Mouse (Mus musculus) embryonic facial prominence, embryonic 11.5 days (tissue): ENCODE results near the gene Brix1. TPM values are rescaled to one million over a fixed set of nuclear protein-coding genes. Genes with fewer than 3 reads are reported as not detected.

Source experiments
- ATAC-seq: fragments of 200-750 bp; cut with Nextera tagmentation; replicated peaks from 2 replicates; pipeline ENCODE4 v1.8.0; 2017; ENCODE audit warnings: low read depth; ENCODE audit not compliant: insufficient number of reproducible peaks, low FRiP score, low TSS enrichment
- DNase-seq: peaks from one replicate; pipeline ENCODE4 v3.0.0-alpha.2; 2015; ENCODE audit warnings: low spot score
- H3K27ac ChIP-seq: fragments of 300-500 bp; sonication (generic); replicated peaks from 2 replicates; pipeline ENCODE4 v1.5.1; 2014; ENCODE audit warnings: mild to moderate bottlenecking, low read depth, low read length, control low read depth
- H3K27me3 ChIP-seq: fragments of 300-500 bp; sonication (generic); 2 replicates; pipeline ENCODE4 v1.6.1; 2014; ENCODE audit warnings: mild to moderate bottlenecking, low read length, moderate library complexity, mixed read lengths; ENCODE audit not compliant: control insufficient read depth, insufficient read depth
- H3K36me3 ChIP-seq: fragments of 300-500 bp; sonication (generic); replicated peaks from 2 replicates; pipeline ENCODE4 v1.6.1; 2014; ENCODE audit warnings: low read depth, mild to moderate bottlenecking, low read length, moderate library complexity, mixed read lengths; ENCODE audit not compliant: control insufficient read depth, insufficient read depth
- H3K4me1 ChIP-seq: fragments of 300-500 bp; sonication (generic); 2 replicates; pipeline ENCODE4 v1.6.1; 2014; ENCODE audit warnings: low read length, mixed read lengths; ENCODE audit not compliant: control insufficient read depth, insufficient read depth
- H3K4me2 ChIP-seq: fragments of 300-500 bp; sonication (generic); 2 replicates; pipeline ENCODE4 v1.6.1; 2014; ENCODE audit warnings: low read depth, mild to moderate bottlenecking, control low read depth, low read length, moderate library complexity
- H3K4me3 ChIP-seq: fragments of 300-500 bp; sonication (generic); 2 replicates; pipeline ENCODE4 v1.5.1; 2014; ENCODE audit warnings: low read depth, low read length, control low read depth
- H3K9ac ChIP-seq: fragments of 300-500 bp; sonication (generic); replicated peaks from 2 replicates; pipeline ENCODE4 v1.6.1; 2014; ENCODE audit warnings: mild to moderate bottlenecking, control low read depth, low read length
- H3K9me3 ChIP-seq: fragments of 300-500 bp; sonication (generic); replicated peaks from 2 replicates; pipeline ENCODE4 v1.6.1; 2016; ENCODE audit warnings: mild to moderate bottlenecking, low read length, inconsistent platforms, mixed read lengths; ENCODE audit not compliant: control insufficient read depth
- WGBS: fragments of 180-500 bp; shearing (Covaris S2); extraction: QIAGEN DNeasy Blood & Tissue Kit; methylation state at CpG from one replicate; pipeline ENCODE4 v1.1.7; 2014; 5-methylcytosine and 5-hydroxymethylcytosine counted together
- polyA plus RNA-seq: library from polyadenylated mRNA; unstranded; fragments of >200 nt; fragmentation: Nextera tagmentation; extraction: Ambion mirVana; gene quantifications from 2 replicates; pipeline ENCODE4 v1.2.1, GENCODE M21; 2014

Gene Brix1
- polyA plus RNA-seq, 1 experiment from 2014 or later = 185 TPM

DNA sequence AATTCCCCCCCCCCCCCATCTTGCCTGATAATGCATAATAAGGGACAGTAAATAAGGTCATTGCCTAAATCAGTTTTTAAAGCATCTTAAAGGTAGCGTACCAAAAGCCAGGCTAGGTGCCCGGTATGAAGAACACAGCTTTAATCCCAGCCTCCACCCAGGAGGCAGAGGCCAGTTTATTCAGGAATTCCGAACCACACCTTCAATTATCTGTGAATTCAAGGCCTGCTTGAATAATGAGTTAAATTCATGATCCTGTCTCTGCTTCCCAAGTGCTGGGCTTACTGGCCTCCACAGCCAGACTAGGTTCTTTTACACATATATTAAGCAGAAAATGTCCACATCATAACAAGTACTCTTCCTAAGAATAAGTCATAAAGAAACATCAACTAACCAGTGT, 14.8 kb downstream of the Brix1 start:
- no peak overlapping the region for H3K27ac ChIP-seq
- ATAC-seq (peak; percentile 10), DNase-seq (no peak)
- peak overlapping the region; percentile 84 for H3K4me2 ChIP-seq
- H3K4me3 ChIP-seq = peak overlapping the region; percentile 75
- no peaks in the 10 kb centered on the region for H3K4me1 ChIP-seq
- 16% methylated on average over 3 of the region's 3 CpGs for WGBS
- no peaks in the 10 kb centered on the region for H3K9me3 ChIP-seq
- no peaks in the 10 kb centered on the region for H3K27me3 ChIP-seq
- H3K9ac ChIP-seq = peak overlapping the region; percentile 80
- peaks cover 3% of the 10 kb centered on the region for H3K36me3 ChIP-seq

DNA sequence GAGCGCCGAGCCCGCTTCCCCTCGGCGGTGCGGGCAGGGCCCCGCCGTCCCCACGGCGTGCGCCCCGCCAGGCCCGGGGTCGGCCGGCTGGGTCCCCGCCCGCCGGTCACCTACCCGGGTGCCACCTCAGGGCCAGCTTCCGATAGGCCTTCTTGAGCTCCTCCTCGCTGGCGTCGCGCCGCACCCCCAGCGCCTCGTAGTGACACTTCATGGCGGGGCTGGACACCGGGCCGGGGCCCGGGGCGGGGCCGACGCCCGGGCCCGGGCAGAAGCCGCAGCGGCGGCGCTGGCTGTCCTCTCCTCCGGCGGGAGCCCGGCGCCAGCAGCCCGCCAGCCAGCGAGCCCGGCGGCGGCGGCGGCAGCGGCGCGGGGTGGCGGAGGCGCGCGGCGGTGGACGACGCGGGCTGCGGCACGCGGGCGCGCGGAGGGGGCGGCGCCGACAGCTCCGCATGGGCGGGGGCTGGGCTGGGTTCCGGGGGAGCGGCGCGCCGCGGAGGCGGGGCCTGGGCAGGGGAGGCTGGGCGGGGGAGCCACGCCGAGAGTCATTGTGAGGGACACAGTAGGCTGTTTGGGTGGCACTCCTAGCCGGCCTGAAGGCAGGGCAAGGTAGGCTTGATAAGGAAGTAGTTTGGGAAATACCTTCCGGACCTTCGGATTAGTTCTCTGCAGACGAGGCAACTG, 15.5 kb downstream of the Brix1 start, which contains the start of gene Dnajc21:
TSS of gene Dnajc21 (minus strand) at position 366 of the 681 bp plus-strand sequence.
- no peaks in the 10 kb centered on the region for H3K4me1 ChIP-seq
- no peaks in the 10 kb centered on the region for H3K27me3 ChIP-seq
- peak; percentile 87 for DNase-seq
- peak within 1 kb of the TSS; percentile 84 for H3K4me2 ChIP-seq
- H3K36me3 ChIP-seq = peaks cover 1% of the 10 kb centered on the region
- no peak within 1 kb of the TSS; the same call in 1 of the 2 replicates for H3K27ac ChIP-seq
- H3K9me3 ChIP-seq = no peaks in the 10 kb centered on the region
- ATAC-seq = peak; percentile 92
- WGBS = under 1% methylated on average over 54 of the region's 87 CpGs
- H3K9ac ChIP-seq = peak within 1 kb of the TSS; percentile 80
- peak within 1 kb of the TSS; percentile 75 for H3K4me3 ChIP-seq

DNA sequence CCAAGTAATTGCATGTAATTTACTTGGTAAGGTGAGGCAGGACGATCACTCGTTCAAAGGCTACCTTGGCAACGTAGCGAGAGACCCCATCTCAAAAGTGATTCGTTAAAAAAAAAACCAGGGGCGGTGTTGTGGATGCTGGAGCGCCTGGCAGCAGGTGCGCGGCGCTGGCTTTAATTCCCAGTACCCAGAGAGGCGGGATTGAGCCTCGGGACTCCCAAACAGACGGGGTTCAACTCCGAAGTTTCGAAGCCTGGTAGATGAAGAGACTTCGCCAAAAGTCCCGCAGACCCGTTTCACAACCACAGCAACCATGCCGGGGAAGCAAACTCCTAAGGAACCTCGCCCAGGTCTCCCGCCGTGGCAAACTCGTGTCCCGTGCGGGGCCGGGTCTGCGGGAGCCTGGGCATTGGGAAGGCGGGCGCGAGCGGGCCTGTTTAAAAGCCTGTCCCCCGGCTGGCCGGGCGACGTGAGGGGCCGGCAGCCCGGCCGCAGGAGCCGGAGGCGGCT, 16.1 kb downstream of the Brix1 start:
- peak; percentile 57 for DNase-seq
- H3K9ac ChIP-seq = peak overlapping the region; percentile 80
- no peaks in the 10 kb centered on the region for H3K9me3 ChIP-seq
- no peaks in the 10 kb centered on the region for H3K4me1 ChIP-seq
- H3K4me2 ChIP-seq = peak overlapping the region; percentile 84
- H3K36me3 ChIP-seq = no peaks in the 10 kb centered on the region
- 1% methylated on average over 38 of the region's 40 CpGs for WGBS
- no peak overlapping the region; the same call in 1 of the 2 replicates for H3K27ac ChIP-seq
- H3K4me3 ChIP-seq = peak overlapping the region; percentile 75
- peak; percentile 42 for ATAC-seq
- H3K27me3 ChIP-seq = no peaks in the 10 kb centered on the region

DNA sequence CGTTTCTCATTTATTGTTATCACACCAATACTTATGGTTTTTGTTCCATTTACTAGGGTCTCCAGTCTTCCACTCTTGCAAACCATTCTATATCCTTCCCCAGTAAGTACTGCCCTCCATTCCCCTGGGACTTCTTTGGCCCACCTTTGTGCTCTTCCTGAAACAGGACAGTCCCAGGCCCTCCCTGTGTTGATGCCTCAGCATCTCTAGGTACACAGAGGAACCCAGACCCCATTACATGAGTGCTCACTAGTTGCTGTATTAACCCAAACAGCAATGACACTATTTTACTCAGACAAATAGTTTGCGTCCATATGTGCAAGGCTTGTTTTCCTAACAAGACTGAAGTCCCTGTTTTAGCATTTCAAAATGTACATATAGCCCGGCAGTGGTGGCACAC, 17.0 kb downstream of the Brix1 start:
- no peak overlapping the region for H3K4me2 ChIP-seq
- 82% methylated on average over 3 of the region's 3 CpGs for WGBS

DNA sequence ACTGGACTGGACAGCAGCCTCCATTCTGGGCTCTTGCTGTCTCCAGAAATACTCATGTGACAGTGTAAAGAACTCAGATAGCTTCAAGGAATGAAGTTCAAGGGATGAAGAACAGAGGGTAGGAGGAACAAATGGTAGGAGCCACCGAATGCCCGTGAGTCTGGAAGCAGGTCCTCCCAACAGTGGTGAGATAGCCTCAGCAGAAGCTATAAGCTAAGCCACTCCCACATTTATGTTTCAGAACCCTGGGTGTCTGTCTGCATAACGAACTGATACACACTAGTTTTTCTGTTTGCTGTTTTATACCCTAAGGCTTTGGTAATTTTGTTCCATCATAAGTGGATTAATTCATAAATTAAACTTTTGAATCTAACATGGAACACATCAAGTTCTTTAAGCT, 21.1 kb downstream of the Brix1 start:
- DNase-seq (no peak), ATAC-seq (no peak)
- Histone ChIP-seq H3K27ac (no peak overlapping the region), H3K4me1 (no peaks in the 10 kb centered on the region), H3K9me3 (no peaks in the 10 kb centered on the region), H3K27me3 (no peaks in the 10 kb centered on the region), H3K36me3 (no peaks in the 10 kb centered on the region; the same call in none of the 2 replicates), H3K4me3 (no peak overlapping the region), H3K4me2 (no peak overlapping the region), H3K9ac (no peak overlapping the region)
- WGBS = 94% methylated on average over 3 of the region's 3 CpGs

More for the DNA sequence above, 17.0 kb downstream of the Brix1 start:
- Histone ChIP-seq H3K27me3 (no peaks in the 10 kb centered on the region), H3K27ac (no peak overlapping the region), H3K36me3 (no peaks in the 10 kb centered on the region), H3K4me3 (no peak overlapping the region), H3K9ac (no peak overlapping the region), H3K4me1 (no peaks in the 10 kb centered on the region), H3K9me3 (no peaks in the 10 kb centered on the region)
- no peak for DNase-seq
- no peak for ATAC-seq

DNA sequence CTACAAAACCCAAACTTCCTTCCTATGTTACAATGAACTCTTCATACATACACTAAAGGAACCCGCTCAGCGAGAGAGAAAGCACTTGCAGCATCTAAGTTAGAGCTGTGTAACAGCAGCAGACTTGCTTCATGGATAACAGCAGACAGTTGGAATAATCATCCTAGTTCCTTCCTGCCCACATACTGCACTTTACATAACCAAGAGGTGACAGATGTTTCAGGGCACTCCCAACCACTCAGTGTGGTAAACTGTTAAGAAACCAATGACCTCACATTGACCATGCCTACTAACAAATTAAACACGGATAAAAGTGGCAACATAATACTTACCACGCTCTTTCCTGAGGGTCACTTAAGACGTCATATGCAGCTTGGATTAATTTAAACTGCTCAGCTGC, 22.2 kb downstream of the Brix1 start:
- H3K27ac ChIP-seq = no peak overlapping the region
- no peaks in the 10 kb centered on the region for H3K27me3 ChIP-seq
- DNase-seq (no peak), ATAC-seq (no peak)
- no peaks in the 10 kb centered on the region for H3K9me3 ChIP-seq
- H3K4me3 ChIP-seq = no peak overlapping the region
- H3K36me3 ChIP-seq = no peaks in the 10 kb centered on the region; the same call in none of the 2 replicates
- H3K4me2 ChIP-seq = no peak overlapping the region
- no peaks in the 10 kb centered on the region for H3K4me1 ChIP-seq
- 80% methylated on average over 5 of the region's 5 CpGs for WGBS
- no peak overlapping the region for H3K9ac ChIP-seq

DNA sequence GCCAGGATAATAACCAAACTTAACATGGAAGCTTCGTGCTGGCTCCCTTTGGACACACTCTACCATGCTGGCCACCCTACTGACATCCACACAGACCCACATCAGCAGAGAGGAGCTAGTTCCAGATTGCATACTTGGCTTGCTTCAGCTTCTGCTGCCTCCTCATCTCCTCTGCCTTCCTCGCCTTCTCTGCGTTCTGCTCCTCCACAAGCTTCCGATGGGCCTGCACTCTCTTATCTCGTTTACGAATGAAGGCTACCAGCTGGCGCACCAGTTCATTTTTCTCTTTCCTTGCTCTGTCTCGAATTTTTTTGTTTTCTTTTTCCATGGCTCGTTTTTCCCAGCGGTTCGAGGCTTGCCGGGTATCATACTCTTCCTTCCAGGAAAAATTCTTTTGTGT, 24.8 kb downstream of the Brix1 start:
- H3K9me3 ChIP-seq = no peaks in the 10 kb centered on the region
- no peaks in the 10 kb centered on the region for H3K4me1 ChIP-seq
- DNase-seq (no peak), ATAC-seq (no peak)
- H3K36me3 ChIP-seq = no peaks in the 10 kb centered on the region; the same call in none of the 2 replicates
- no peak overlapping the region for H3K9ac ChIP-seq
- H3K27ac ChIP-seq = no peak overlapping the region
- no peaks in the 10 kb centered on the region for H3K27me3 ChIP-seq
- no peak overlapping the region for H3K4me2 ChIP-seq
- no peak overlapping the region for H3K4me3 ChIP-seq
- 91% methylated on average over 12 of the region's 12 CpGs for WGBS

DNA sequence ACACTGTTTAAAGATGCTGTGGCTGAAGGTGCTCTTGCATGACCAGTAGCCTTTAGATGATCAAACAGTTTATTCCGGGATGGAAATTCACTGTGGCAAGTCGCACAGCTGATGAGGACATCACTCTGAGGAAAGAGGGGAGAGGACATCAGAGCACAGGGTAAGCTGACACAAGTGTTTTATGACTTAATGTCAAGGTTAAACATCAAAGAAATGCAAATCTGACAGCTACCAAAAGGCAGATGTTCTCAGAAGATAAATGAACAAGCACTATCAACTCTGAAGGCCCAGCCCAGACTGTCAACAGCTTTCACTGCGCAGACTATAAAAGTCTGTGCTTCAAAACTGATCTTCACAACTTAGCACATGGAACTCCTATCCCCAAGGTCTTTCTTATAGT, 38.6 kb downstream of the Brix1 start:
- Histone ChIP-seq H3K9me3 (no peaks in the 10 kb centered on the region), H3K4me3 (no peak overlapping the region), H3K27me3 (no peaks in the 10 kb centered on the region), H3K36me3 (peaks cover 5% of the 10 kb centered on the region), H3K27ac (no peak overlapping the region), H3K9ac (no peak overlapping the region), H3K4me2 (no peak overlapping the region), H3K4me1 (no peaks in the 10 kb centered on the region)
- ATAC-seq (no peak), DNase-seq (no peak)
- WGBS = 99% methylated on average over 3 of the region's 3 CpGs
